Mouse (Mus musculus): ENCODE data around the gene Plau. TPM values are rescaled to one million over a fixed set of nuclear protein-coding genes. Genes with fewer than 3 reads are reported as not detected.

The Plau gene
- polyA plus RNA-seq, 1 experiment, result 0.90 TPM

DNA sequence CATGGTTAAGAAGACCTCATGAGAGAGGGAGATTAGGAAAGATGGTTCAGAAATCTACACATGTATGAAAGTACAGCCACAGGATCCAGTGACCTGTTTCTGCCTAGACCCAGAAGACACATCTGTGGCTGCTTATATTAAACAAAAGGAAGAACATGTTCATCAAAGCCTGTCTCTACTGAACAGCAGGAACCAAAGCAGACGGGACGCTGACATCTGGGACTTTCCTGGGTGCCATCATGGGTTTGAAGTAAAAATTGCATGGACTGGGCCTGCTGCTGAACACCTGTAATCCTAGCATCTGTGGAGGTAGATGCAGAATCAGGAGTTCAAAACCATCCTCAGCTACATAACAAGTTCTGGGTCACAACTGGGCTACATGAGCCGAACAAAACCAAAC lies 7.9 kb upstream of the Plau start:
- H3K4me3 ChIP-seq (replicated peaks; ENCODE audit: insufficient read depth, low read depth, low read length), result no peak overlapping the region
- TF ChIP-seq POLR2A (IDR thresholded peaks at IDR 0.05; ENCODE audit: borderline replicate concordance, insufficient read depth, low read length) (no peak), CTCF (IDR thresholded peaks at IDR 0.05; ENCODE audit: borderline replicate concordance, insufficient read depth, low read depth, low read length) (no peak)
- no peaks in the 10 kb centered on the region for H3K27me3 ChIP-seq (ENCODE audit: control insufficient read depth, insufficient read depth, low read length)
- no peak overlapping the region for H3K27ac ChIP-seq (ENCODE audit: insufficient read depth, low read length)
- no peak for DNase-seq
- 90% methylated on average over 3 of the region's 3 CpGs for WGBS
- H3K4me1 ChIP-seq (ENCODE audit: control insufficient read depth, insufficient read depth, low read length), result no peaks in the 10 kb centered on the region

DNA sequence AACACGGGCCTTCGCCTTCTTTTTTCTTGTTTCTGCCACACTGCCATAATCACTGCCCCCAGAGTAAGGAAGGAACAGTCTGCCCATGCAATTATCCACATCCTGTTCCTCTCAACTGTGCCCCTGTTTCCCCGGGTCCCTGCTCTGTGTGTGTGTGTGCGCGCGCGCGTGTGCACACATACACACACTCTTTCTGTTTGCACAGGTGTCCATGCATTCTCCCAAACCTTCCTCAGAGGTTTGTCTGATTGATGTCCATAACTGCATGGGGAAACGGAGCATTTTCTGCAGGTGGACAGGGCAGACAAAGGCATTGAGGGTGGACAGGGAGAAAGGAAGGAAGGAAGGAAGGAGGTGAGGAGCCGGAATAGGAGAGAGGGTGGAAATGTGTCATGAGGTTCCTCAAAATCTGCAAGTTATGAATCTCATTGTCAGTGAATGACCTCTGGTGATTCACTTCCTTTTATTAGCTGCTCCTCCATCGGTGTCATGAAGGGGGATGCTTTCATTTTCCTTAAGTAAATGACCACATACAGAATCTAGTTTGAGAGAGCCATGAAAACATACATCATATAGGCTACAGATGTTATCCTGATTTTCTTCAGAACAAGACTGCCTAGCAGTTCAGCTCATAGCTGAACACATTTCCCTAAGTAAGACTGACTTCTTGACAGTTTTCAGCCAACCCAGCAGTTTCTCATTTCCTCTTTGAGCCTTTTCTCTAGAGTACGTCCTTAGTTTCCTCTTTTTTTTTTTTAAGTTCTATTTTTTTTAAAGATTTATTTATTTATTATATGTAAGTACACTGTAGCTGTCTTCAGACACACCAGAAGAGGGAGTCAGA lies 6.7 kb upstream of the Plau start:
- 92% methylated on average over 12 of the region's 12 CpGs for WGBS
- Histone ChIP-seq H3K27ac (ENCODE audit: insufficient read depth, low read length) (no peak overlapping the region), H3K27me3 (ENCODE audit: control insufficient read depth, insufficient read depth, low read length) (no peaks in the 10 kb centered on the region), H3K4me1 (ENCODE audit: control insufficient read depth, insufficient read depth, low read length) (no peaks in the 10 kb centered on the region), H3K4me3 (replicated peaks; ENCODE audit: insufficient read depth, low read depth, low read length) (no peak overlapping the region)
- DNase-seq, result no peak
- no peak for TF ChIP-seq POLR2A (IDR thresholded peaks at IDR 0.05; ENCODE audit: borderline replicate concordance, insufficient read depth, low read length)
- TF ChIP-seq CTCF (IDR thresholded peaks at IDR 0.05; ENCODE audit: borderline replicate concordance, insufficient read depth, low read depth, low read length), result no peak

DNA sequence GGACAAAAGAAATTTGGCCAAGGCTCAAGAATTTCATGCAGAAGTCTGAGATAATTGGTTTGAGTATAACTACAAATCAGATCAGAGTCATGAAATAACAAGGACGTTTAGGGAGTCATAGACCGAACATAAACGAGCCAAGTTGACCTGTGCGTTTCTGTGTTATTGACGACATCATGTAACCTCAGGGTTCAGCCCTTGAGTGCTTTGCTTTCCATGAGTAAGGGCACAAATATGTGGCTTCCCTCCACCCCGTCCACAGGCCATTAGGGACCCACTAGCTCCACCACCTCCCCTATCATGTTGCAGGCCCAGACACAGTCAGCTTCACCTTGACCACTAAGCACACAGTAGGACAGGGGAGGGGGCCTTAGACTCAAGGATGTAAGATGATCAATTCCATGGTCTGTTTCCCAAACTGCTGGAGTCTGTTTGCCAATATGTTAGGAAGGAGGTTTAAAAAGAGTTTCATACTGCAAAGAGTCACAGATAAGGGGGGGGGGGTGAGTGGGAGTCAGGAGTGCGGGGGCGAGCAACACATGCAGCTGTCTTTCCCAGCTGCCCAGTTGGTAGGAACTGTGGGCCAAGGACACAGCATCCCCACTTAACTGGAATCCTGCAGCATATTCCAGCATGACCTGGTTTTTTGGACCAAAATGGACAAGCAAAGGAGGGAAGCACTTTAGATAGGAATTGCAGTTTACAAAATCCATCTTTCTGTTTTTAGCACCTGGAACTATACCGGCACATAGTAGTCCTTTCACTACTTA lies 5.1 kb upstream of the Plau start:
- WGBS, result 74% methylated on average over 9 of the region's 9 CpGs

DNA sequence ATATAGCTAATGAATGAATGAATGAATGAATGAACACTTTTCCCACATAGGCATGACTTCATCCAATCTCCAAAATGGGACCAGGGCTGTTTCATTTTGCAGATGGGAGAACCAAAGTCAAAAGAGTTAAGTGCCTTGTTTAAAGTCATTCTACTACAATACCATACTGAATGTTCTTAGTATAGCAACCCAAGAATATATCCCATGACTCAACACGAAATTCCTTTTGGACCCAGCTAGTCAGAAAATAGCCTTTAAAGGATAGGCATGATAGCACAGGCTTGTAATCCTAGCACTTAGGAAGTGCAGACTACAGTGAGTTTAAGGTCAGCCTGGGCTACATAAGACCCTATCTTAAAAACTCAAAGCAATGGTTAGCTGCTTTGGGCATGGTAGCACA lies 4.5 kb upstream of the Plau start:
- no peak for TF ChIP-seq POLR2A (IDR thresholded peaks at IDR 0.05; ENCODE audit: borderline replicate concordance, insufficient read depth, low read length)
- no peak for TF ChIP-seq CTCF (IDR thresholded peaks at IDR 0.05; ENCODE audit: borderline replicate concordance, insufficient read depth, low read depth, low read length)
- no peak for DNase-seq
- WGBS, result 82% methylated on average over 1 of the region's 1 CpGs
- Histone ChIP-seq H3K4me1 (ENCODE audit: control insufficient read depth, insufficient read depth, low read length) (no peaks in the 10 kb centered on the region), H3K27me3 (ENCODE audit: control insufficient read depth, insufficient read depth, low read length) (no peaks in the 10 kb centered on the region), H3K4me3 (replicated peaks; ENCODE audit: insufficient read depth, low read depth, low read length) (no peak overlapping the region), H3K27ac (ENCODE audit: insufficient read depth, low read length) (no peak overlapping the region)

More for the DNA sequence above, 5.1 kb upstream of the Plau start:
- no peak for TF ChIP-seq POLR2A (IDR thresholded peaks at IDR 0.05; ENCODE audit: borderline replicate concordance, insufficient read depth, low read length)
- TF ChIP-seq CTCF (IDR thresholded peaks at IDR 0.05; ENCODE audit: borderline replicate concordance, insufficient read depth, low read depth, low read length), result no peak
- no peaks in the 10 kb centered on the region for H3K4me1 ChIP-seq (ENCODE audit: control insufficient read depth, insufficient read depth, low read length)
- no peak overlapping the region for H3K4me3 ChIP-seq (replicated peaks; ENCODE audit: insufficient read depth, low read depth, low read length)
- H3K27ac ChIP-seq (ENCODE audit: insufficient read depth, low read length), result no peak overlapping the region
- DNase-seq, result no peak
- no peaks in the 10 kb centered on the region for H3K27me3 ChIP-seq (ENCODE audit: control insufficient read depth, insufficient read depth, low read length)

DNA sequence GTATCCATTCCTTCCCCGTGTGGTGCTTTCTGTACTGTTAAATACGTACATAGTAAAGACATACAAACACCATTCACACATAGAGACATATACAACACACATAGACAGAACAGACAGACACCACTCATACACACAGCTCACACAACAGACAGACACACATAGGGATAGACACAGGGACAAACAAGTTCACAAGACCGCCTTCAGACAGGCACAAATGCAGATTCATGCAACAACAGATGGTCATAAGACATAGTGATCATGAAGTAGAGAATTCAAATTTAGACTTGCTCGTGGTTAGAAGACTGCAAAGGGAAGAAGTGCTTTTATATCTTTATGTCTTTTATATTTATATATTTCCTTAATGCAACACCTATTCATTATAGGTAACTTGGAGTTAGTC lies 2.9 kb upstream of the Plau start:
- Histone ChIP-seq H3K27ac (ENCODE audit: insufficient read depth, low read length) (no peak overlapping the region), H3K4me1 (ENCODE audit: control insufficient read depth, insufficient read depth, low read length) (no peaks in the 10 kb centered on the region), H3K27me3 (ENCODE audit: control insufficient read depth, insufficient read depth, low read length) (no peaks in the 10 kb centered on the region), H3K4me3 (replicated peaks; ENCODE audit: insufficient read depth, low read depth, low read length) (no peak overlapping the region)
- no peak for DNase-seq
- WGBS, result 85% methylated on average over 4 of the region's 4 CpGs
- no peak for TF ChIP-seq POLR2A (IDR thresholded peaks at IDR 0.05; ENCODE audit: borderline replicate concordance, insufficient read depth, low read length)

DNA sequence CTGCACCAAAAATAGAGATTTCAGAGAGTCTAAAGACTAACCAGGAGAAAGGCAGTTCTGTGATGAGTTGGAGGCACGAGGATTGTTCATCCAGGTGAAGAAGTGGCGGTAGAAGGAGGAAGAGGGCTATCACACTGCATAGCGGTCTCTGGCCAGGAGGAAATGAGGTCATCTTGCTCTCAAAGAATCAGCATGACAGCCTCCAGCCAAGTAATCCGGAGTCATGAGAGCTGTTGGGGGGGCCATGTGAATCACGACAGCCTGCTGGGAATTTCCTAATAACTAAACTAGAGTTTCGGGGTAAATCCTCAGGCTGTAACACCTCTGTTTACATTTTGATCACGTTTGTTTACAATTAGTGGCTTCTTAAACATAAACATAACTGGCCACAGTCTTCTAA lies 2.3 kb upstream of the Plau start:
- 65% methylated on average over 7 of the region's 7 CpGs for WGBS
- H3K4me3 ChIP-seq (replicated peaks; ENCODE audit: insufficient read depth, low read depth, low read length), result no peak overlapping the region
- H3K27ac ChIP-seq (ENCODE audit: insufficient read depth, low read length), result no peak overlapping the region
- no peak for TF ChIP-seq CTCF (IDR thresholded peaks at IDR 0.05; ENCODE audit: borderline replicate concordance, insufficient read depth, low read depth, low read length)
- TF ChIP-seq POLR2A (IDR thresholded peaks at IDR 0.05; ENCODE audit: borderline replicate concordance, insufficient read depth, low read length), result no peak
- no peaks in the 10 kb centered on the region for H3K27me3 ChIP-seq (ENCODE audit: control insufficient read depth, insufficient read depth, low read length)
- DNase-seq, result no peak
- H3K4me1 ChIP-seq (ENCODE audit: control insufficient read depth, insufficient read depth, low read length), result no peaks in the 10 kb centered on the region

DNA sequence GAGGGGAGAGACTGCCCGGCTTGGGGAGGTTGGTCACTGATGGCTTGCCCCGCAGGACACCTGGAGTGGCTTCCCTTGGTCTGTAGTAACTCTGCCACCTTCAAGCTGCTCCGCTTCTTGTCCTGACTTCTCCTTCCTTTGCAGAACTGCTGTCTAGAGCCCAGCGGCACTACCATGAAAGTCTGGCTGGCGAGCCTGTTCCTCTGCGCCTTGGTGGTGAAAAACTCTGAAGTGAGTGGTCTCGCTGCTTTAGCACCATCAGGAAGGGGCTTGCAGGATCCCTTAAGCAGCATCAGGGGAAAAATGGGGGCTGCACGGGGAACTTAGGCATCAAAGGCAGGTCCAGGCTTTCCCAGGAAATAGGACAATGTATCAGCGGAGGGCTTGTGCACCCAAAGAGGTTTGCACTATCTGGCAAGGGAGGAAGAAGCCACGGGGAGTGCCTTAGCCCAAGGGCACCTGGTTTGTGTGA lies 481 bp downstream of the Plau start:
- no peak for TF ChIP-seq CTCF (IDR thresholded peaks at IDR 0.05; ENCODE audit: borderline replicate concordance, insufficient read depth, low read depth, low read length)
- no peak for TF ChIP-seq POLR2A (IDR thresholded peaks at IDR 0.05; ENCODE audit: borderline replicate concordance, insufficient read depth, low read length)
- H3K27ac ChIP-seq (ENCODE audit: insufficient read depth, low read length), result no peak overlapping the region
- H3K4me3 ChIP-seq (replicated peaks; ENCODE audit: insufficient read depth, low read depth, low read length), result peak overlapping the region; percentile 47
- H3K27me3 ChIP-seq (ENCODE audit: control insufficient read depth, insufficient read depth, low read length), result no peaks in the 10 kb centered on the region
- DNase-seq, result no peak
- WGBS, result 12% methylated on average over 10 of the region's 10 CpGs
- no peaks in the 10 kb centered on the region for H3K4me1 ChIP-seq (ENCODE audit: control insufficient read depth, insufficient read depth, low read length)

DNA sequence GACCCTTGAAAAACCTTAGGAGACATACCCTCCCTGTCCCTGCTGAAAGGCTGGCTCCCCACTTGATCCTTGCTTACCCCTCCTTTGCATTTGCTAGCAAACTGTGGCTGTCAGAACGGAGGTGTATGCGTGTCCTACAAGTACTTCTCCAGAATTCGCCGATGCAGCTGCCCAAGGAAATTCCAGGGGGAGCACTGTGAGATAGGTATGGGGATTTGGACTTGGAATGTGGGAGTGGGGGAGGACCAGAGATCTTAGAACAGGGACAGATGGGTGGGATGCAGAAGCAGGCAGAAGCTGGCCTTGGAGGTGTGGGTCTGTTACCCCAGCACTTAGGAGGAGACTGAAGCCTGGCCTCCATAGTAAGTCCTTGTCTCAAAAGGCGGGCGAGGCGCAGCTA lies 1.2 kb downstream of the Plau start:
- H3K27ac ChIP-seq (ENCODE audit: insufficient read depth, low read length), result no peak overlapping the region
- WGBS, result 92% methylated on average over 7 of the region's 7 CpGs
- no peaks in the 10 kb centered on the region for H3K4me1 ChIP-seq (ENCODE audit: control insufficient read depth, insufficient read depth, low read length)
- TF ChIP-seq CTCF (IDR thresholded peaks at IDR 0.05; ENCODE audit: borderline replicate concordance, insufficient read depth, low read depth, low read length), result no peak
- no peak for TF ChIP-seq POLR2A (IDR thresholded peaks at IDR 0.05; ENCODE audit: borderline replicate concordance, insufficient read depth, low read length)
- H3K27me3 ChIP-seq (ENCODE audit: control insufficient read depth, insufficient read depth, low read length), result no peaks in the 10 kb centered on the region
- no peak overlapping the region for H3K4me3 ChIP-seq (replicated peaks; ENCODE audit: insufficient read depth, low read depth, low read length)
- DNase-seq, result no peak
